Mouse (Mus musculus) stomach, postnatal 0 days (tissue): ENCODE results near the gene Adora1. TPM values are rescaled to one million over a fixed set of nuclear protein-coding genes. Genes with fewer than 3 reads are reported as not detected.
A peak's percentile ranks its signal among the peaks of the same experiment; 100 is the strongest.

Experiments used
- ATAC-seq: fragments of 200-750 bp; cut with Nextera tagmentation; 2 replicates; pipeline ENCODE4 v1.8.0; 2017; ENCODE audit not compliant: low FRiP score, low TSS enrichment
- DNase-seq: peaks from one replicate; pipeline ENCODE4 v3.0.0-alpha.2; 2016; ENCODE audit warnings: low spot score
- H3K27ac ChIP-seq: fragments of 300-500 bp; sonication (generic); replicated peaks from 2 replicates; pipeline ENCODE4 v1.5.1; 2014; ENCODE audit warnings: mild to moderate bottlenecking, control low read depth
- H3K27me3 ChIP-seq: fragments of 300-500 bp; sonication (generic); 2 replicates; pipeline ENCODE4 v1.6.1; 2014; ENCODE audit warnings: low read length; ENCODE audit not compliant: control insufficient read depth, insufficient read depth
- H3K36me3 ChIP-seq: fragments of 300-500 bp; sonication (generic); 2 replicates; pipeline ENCODE4 v1.6.1; 2014; ENCODE audit warnings: low read length, mixed read lengths; ENCODE audit not compliant: control insufficient read depth, insufficient read depth
- H3K4me1 ChIP-seq: fragments of 300-500 bp; sonication (generic); replicated peaks from 2 replicates; pipeline ENCODE4 v1.6.1; 2014; ENCODE audit warnings: antibody characterized with exemption; ENCODE audit not compliant: control insufficient read depth, insufficient read depth
- H3K4me2 ChIP-seq: fragments of 300-500 bp; sonication (generic); replicated peaks from 2 replicates; pipeline ENCODE4 v1.6.1; 2014; ENCODE audit warnings: low read depth, mild to moderate bottlenecking, control low read depth, moderate library complexity
- H3K4me3 ChIP-seq: fragments of 300-500 bp; sonication (generic); 2 replicates; pipeline ENCODE4 v1.5.1; 2014; ENCODE audit warnings: low read depth, low read length, control low read depth
- H3K9ac ChIP-seq: fragments of 300-500 bp; sonication (generic); 2 replicates; pipeline ENCODE4 v1.6.1; 2014; ENCODE audit warnings: mild to moderate bottlenecking, low read length, control low read depth, mixed read lengths
- H3K9me3 ChIP-seq: fragments of 300-500 bp; sonication (generic); 2 replicates; pipeline ENCODE4 v1.6.1; 2016; ENCODE audit warnings: low read length; ENCODE audit not compliant: control insufficient read depth
- CTCF ChIP-seq: IDR thresholded peaks from 2 replicates; pipeline ENCODE4 v1.5.1; 2016; ENCODE audit warnings: antibody characterized with exemption, low read depth, mild to moderate bottlenecking, moderate library complexity
- EP300 ChIP-seq: optimal IDR thresholded peaks from 2 replicates; pipeline ENCODE3; 2016; ENCODE audit warnings: antibody characterized with exemption
- WGBS: fragments of 180-500 bp; shearing (Covaris S2); extraction: QIAGEN DNeasy Blood & Tissue Kit; methylation state at CpG from one replicate; pipeline ENCODE4 v1.1.7; 2014; 5-methylcytosine and 5-hydroxymethylcytosine counted together
- polyA plus RNA-seq: library from polyadenylated mRNA; unstranded; fragments of >200 nt; fragmentation: Nextera tagmentation; extraction: Ambion mirVana; gene quantifications from 2 replicates; pipeline ENCODE4 v1.2.1, GENCODE M21; 2015

Adora1 gene
- polyA plus RNA-seq, 1 experiment from 2014 or later: 11.2 TPM

DNA sequence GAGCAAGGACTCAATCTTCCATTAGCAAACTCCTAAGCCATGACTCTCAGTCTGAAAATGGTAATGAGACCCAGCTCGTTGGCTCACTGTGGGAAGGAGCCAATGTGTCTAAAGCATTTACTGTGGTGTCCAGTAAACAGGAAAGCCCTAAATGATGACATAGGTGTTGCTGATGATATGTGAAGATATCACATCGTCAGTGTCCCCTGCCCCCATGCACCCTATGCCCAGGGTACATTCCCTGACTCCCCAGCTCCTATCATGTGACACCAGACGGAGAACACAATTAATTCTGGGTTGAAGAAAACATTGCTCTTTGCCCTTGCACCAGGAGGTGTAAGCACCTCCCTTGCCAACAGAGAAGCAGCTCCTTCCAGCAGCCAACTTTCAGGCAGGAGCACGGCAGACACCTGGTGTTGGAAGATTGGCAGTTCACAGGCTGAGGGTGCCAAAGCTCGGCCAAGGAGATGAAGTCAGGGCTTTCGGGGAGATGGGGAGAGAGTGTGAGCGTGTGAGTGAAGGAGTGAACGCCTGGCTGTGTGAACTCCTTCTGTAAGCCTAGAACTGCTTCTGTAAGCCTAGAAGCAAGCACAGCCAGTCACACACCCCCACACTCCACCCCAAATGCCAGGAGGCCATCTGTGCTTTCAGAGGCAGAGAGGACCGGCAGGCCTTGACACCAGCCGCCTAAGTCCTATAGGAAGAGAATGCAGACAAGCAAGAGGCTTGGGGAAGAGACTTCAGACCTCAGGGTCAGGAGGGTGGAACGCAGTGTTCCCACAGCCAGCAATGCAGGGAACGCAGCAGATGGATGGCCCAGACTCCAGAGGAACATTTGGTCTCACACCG, 40.6 kb upstream of the Adora1 start:
- ATAC-seq: no peak
- Histone ChIP-seq H3K27ac (no peak overlapping the region), H3K9me3 (no peaks in the 10 kb centered on the region), H3K27me3 (no peaks in the 10 kb centered on the region), H3K4me3 (no peak overlapping the region), H3K36me3 (no peaks in the 10 kb centered on the region), H3K9ac (no peak overlapping the region), H3K4me1 (no peaks in the 10 kb centered on the region), H3K4me2 (no peak overlapping the region)
- DNase-seq: no peak
- WGBS: 61% methylated on average over 13 of the region's 13 CpGs
- no peak for TF ChIP-seq EP300

DNA sequence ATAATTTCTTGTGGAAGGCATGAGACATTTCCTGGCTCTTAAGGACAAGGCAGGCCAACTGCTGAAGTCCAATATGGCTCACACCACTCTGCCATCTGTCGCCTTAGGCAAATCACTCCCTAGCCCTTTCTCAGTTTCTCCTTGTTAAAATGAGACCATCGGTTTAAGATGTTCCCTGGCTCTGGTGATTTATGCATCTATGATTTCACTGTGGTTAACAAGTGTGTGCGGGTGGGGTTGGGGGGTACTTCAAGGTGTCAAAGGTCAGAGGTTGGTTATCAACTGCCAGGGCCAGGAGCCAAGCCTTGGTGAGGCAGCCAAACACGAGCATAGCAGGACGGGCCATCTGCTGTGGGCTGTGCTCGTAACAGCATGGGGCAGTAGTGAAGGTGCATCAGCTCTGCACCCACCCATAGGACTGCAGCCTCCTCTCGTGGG, 39.3 kb upstream of the Adora1 start:
- no peak for DNase-seq
- Histone ChIP-seq H3K4me3 (no peak overlapping the region), H3K36me3 (no peaks in the 10 kb centered on the region), H3K9ac (no peak overlapping the region), H3K4me1 (no peaks in the 10 kb centered on the region), H3K4me2 (no peak overlapping the region), H3K9me3 (no peaks in the 10 kb centered on the region), H3K27ac (no peak overlapping the region), H3K27me3 (no peaks in the 10 kb centered on the region)
- no peak for TF ChIP-seq CTCF
- no peak for TF ChIP-seq EP300
- 82% methylated on average over 7 of the region's 7 CpGs for WGBS
- ATAC-seq: no peak

DNA sequence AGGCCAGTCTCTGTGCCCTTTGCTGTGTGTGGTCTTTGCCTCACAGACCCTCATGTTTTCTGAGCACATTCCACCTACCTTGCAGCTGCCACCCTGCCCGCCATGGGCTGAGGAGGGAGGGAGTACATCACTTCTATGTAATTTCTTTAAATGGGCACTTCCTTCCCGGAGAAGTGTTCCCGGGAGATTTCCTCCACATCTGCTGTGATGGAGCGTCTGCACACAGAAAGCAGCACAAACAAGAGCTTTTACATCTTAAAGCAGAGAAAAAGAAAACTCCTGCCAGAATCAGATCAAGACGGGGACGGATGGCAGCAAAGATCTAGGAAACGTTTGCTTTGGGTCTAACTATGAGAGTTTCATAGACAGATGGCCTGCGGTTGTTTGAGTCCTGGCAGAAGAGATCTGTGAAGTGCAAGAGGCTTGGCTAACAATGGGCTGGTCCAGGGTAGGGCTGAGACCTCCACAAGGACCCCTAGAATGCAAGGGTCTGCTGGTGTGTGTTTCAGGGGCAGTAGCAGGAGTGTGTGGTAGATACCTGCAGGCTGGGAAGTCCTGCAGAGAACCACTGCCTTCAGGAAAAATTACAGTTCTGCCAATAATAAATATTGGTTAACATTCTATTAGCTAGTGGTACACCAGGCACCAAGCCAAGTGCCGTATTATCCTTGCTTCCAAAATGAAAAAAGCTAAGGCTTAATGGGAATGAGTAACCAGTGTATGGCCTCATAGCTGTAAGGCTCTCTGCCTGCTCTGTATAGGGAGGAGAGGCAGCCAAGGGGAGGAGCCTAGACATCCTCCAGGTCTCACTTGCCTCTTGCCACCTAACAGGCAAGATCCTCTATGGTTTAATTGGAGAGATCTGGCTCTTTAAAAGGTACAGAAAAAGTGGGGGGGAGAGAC, 38.5 kb upstream of the Adora1 start:
- ATAC-seq: no peak
- 37% methylated on average over 9 of the region's 9 CpGs for WGBS
- H3K27ac ChIP-seq: no peak overlapping the region

DNA sequence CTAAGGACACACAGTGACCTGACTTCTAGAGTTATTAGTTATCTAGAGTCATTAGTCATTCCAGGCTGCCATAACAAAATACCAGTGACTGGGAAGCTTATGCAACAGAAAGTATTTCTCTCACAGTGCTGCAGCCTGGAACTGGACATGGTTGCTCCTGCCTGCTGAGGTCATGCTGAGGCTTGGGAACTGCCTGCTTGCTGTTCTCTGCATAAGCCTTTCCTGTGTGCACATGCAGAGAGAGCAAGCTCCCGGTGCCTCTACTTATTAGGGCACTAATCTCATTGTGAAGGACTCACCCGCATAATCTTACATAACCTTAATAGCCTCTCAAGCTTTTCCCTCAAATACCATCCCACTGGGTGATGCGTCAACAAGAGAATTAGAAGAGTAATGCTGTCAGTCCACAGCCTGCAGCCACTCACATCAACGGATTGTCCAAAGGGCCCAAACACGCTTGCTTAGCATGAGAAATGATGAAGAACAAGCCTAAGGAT, 37.6 kb upstream of the Adora1 start:
- DNase-seq (no peak), ATAC-seq (0 out of 2 replicates have a peak, but pooled peaks have one; percentile 46)
- H3K9me3 ChIP-seq: no peaks in the 10 kb centered on the region
- TF ChIP-seq EP300 (no peak), CTCF (no peak)
- no peaks in the 10 kb centered on the region for H3K27me3 ChIP-seq
- no peak overlapping the region for H3K9ac ChIP-seq
- H3K27ac ChIP-seq: no peak overlapping the region
- H3K4me2 ChIP-seq: no peak overlapping the region
- WGBS: 64% methylated on average over 5 of the region's 5 CpGs
- no peak overlapping the region for H3K4me3 ChIP-seq
- no peaks in the 10 kb centered on the region for H3K4me1 ChIP-seq
- H3K36me3 ChIP-seq: no peaks in the 10 kb centered on the region

More for the DNA sequence above, 38.5 kb upstream of the Adora1 start:
- Histone ChIP-seq H3K4me3 (no peak overlapping the region), H3K27me3 (no peaks in the 10 kb centered on the region), H3K4me2 (no peak overlapping the region), H3K36me3 (no peaks in the 10 kb centered on the region), H3K4me1 (no peaks in the 10 kb centered on the region), H3K9me3 (no peaks in the 10 kb centered on the region), H3K9ac (no peak overlapping the region)
- DNase-seq: no peak
- no peak for TF ChIP-seq CTCF
- TF ChIP-seq EP300: no peak

DNA sequence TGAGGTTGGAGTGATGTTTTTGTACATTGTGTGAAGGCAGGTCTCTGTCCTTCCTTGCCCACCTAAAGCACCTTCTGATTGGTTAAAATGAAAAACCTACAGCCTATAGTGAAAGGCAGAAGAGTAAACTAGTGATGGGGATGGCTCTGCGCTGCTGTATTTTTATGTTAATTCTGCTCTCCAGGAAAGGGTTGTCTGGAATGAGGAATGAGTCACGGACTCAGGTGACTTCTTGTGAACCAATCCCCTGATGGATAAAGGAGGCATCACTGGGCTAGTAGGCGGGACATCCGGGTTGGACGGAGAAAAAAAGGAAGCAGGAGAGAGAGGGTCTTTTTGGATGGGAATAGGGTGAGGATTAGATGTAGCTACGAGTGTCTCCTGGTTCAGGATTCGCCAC, 34.8 kb upstream of the Adora1 start:
- WGBS: 74% methylated on average over 7 of the region's 7 CpGs
- Histone ChIP-seq H3K27ac (no peak overlapping the region), H3K9ac (no peak overlapping the region), H3K9me3 (no peaks in the 10 kb centered on the region), H3K4me1 (no peaks in the 10 kb centered on the region), H3K4me3 (no peak overlapping the region), H3K27me3 (no peaks in the 10 kb centered on the region), H3K4me2 (no peak overlapping the region), H3K36me3 (no peaks in the 10 kb centered on the region)
- no peak for DNase-seq
- no peak for TF ChIP-seq CTCF
- no peak for TF ChIP-seq EP300
- no peak for ATAC-seq
